Mouse (Mus musculus): ENCODE measurements around the gene Mzf1. TPM values are rescaled to one million over a fixed set of nuclear protein-coding genes. Genes with fewer than 3 reads are reported as not detected.

Mzf1 gene
- polyA plus RNA-seq, 1 experiment = 0.90 TPM

GRCm38 (mm10) chr7:13032541-13032940 lies 22.0 kb downstream of the Mzf1 start:
- Histone ChIP-seq H3K4me1 (ENCODE audit: control insufficient read depth, insufficient read depth, low read length) (no peaks in the 10 kb centered on the region), H3K9ac (ENCODE audit: low read depth, poor library complexity, severe bottlenecking) (no peak overlapping the region), H3K4me3 (ENCODE audit: low read depth, low read length) (no peak overlapping the region), H3K27ac (ENCODE audit: insufficient read depth, low read length) (no peak overlapping the region), H3K9me3 (replicated peaks; ENCODE audit: control insufficient read depth, insufficient read depth, low read length, poor library complexity, severe bottlenecking) (no peaks in the 10 kb centered on the region), H3K36me3 (ENCODE audit: control insufficient read depth, insufficient read depth, low read length, poor library complexity, severe bottlenecking) (peaks cover 61% of the 10 kb centered on the region), H3K27me3 (ENCODE audit: control insufficient read depth, insufficient read depth, low read length, poor library complexity, severe bottlenecking) (no peaks in the 10 kb centered on the region)
- TF ChIP-seq POLR2A (IDR thresholded peaks at IDR 0.05; ENCODE audit: insufficient read depth, low read length) = no peak
- no peak for TF ChIP-seq EP300 (IDR thresholded peaks at IDR 0.05; ENCODE audit: insufficient read depth, low read depth, low read length)
- no peak for TF ChIP-seq CTCF (IDR thresholded peaks at IDR 0.05; ENCODE audit: low read depth, low read length)

GRCm38 (mm10) chr7:13031983-13032382 lies 22.6 kb downstream of the Mzf1 start:
- H3K9me3 ChIP-seq (replicated peaks; ENCODE audit: control insufficient read depth, insufficient read depth, low read length, poor library complexity, severe bottlenecking) = no peaks in the 10 kb centered on the region
- no peak overlapping the region for H3K4me3 ChIP-seq (ENCODE audit: low read depth, low read length)
- H3K36me3 ChIP-seq (ENCODE audit: control insufficient read depth, insufficient read depth, low read length, poor library complexity, severe bottlenecking) = peaks cover 66% of the 10 kb centered on the region
- H3K27ac ChIP-seq (ENCODE audit: insufficient read depth, low read length) = no peak overlapping the region
- no peaks in the 10 kb centered on the region for H3K4me1 ChIP-seq (ENCODE audit: control insufficient read depth, insufficient read depth, low read length)
- H3K9ac ChIP-seq (ENCODE audit: low read depth, poor library complexity, severe bottlenecking) = no peak overlapping the region
- TF ChIP-seq POLR2A (IDR thresholded peaks at IDR 0.05; ENCODE audit: insufficient read depth, low read length) (no peak), EP300 (IDR thresholded peaks at IDR 0.05; ENCODE audit: insufficient read depth, low read depth, low read length) (no peak), CTCF (IDR thresholded peaks at IDR 0.05; ENCODE audit: low read depth, low read length) (no peak)
- H3K27me3 ChIP-seq (ENCODE audit: control insufficient read depth, insufficient read depth, low read length, poor library complexity, severe bottlenecking) = no peaks in the 10 kb centered on the region

- H3K36me3 ChIP-seq (ENCODE audit: control insufficient read depth, insufficient read depth, low read length, poor library complexity, severe bottlenecking) = peaks cover 75% of the 10 kb centered on the region
- no peak overlapping the region for H3K9ac ChIP-seq (ENCODE audit: low read depth, poor library complexity, severe bottlenecking)
- H3K27ac ChIP-seq (ENCODE audit: insufficient read depth, low read length) = no peak overlapping the region
- no peaks in the 10 kb centered on the region for H3K27me3 ChIP-seq (ENCODE audit: control insufficient read depth, insufficient read depth, low read length, poor library complexity, severe bottlenecking)
- H3K4me3 ChIP-seq (ENCODE audit: low read depth, low read length) = no peak overlapping the region
- TF ChIP-seq POLR2A (IDR thresholded peaks at IDR 0.05; ENCODE audit: insufficient read depth, low read length) (no peak), EP300 (IDR thresholded peaks at IDR 0.05; ENCODE audit: insufficient read depth, low read depth, low read length) (no peak), CTCF (IDR thresholded peaks at IDR 0.05; ENCODE audit: low read depth, low read length) (peak; percentile 22)
- H3K9me3 ChIP-seq (replicated peaks; ENCODE audit: control insufficient read depth, insufficient read depth, low read length, poor library complexity, severe bottlenecking) = no peaks in the 10 kb centered on the region
- no peaks in the 10 kb centered on the region for H3K4me1 ChIP-seq (ENCODE audit: control insufficient read depth, insufficient read depth, low read length)
Measured at GRCm38 (mm10) chr7:13031069-13031468, 23.5 kb downstream of the Mzf1 start.

- no peak overlapping the region for H3K9ac ChIP-seq (ENCODE audit: low read depth, poor library complexity, severe bottlenecking)
- no peaks in the 10 kb centered on the region for H3K27me3 ChIP-seq (ENCODE audit: control insufficient read depth, insufficient read depth, low read length, poor library complexity, severe bottlenecking)
- H3K4me3 ChIP-seq (ENCODE audit: low read depth, low read length) = no peak overlapping the region
- H3K4me1 ChIP-seq (ENCODE audit: control insufficient read depth, insufficient read depth, low read length) = no peaks in the 10 kb centered on the region
- H3K36me3 ChIP-seq (ENCODE audit: control insufficient read depth, insufficient read depth, low read length, poor library complexity, severe bottlenecking) = peaks cover 77% of the 10 kb centered on the region
- H3K9me3 ChIP-seq (replicated peaks; ENCODE audit: control insufficient read depth, insufficient read depth, low read length, poor library complexity, severe bottlenecking) = no peaks in the 10 kb centered on the region
- TF ChIP-seq EP300 (IDR thresholded peaks at IDR 0.05; ENCODE audit: insufficient read depth, low read depth, low read length) (no peak), POLR2A (IDR thresholded peaks at IDR 0.05; ENCODE audit: insufficient read depth, low read length) (no peak), CTCF (IDR thresholded peaks at IDR 0.05; ENCODE audit: low read depth, low read length) (no peak)
- H3K27ac ChIP-seq (ENCODE audit: insufficient read depth, low read length) = peak overlapping the region; percentile 44
Measured at GRCm38 (mm10) chr7:13028986-13029385, 25.6 kb downstream of the Mzf1 start.

- H3K36me3 ChIP-seq (ENCODE audit: control insufficient read depth, insufficient read depth, low read length, poor library complexity, severe bottlenecking) = peaks cover 56% of the 10 kb centered on the region
Measured at GRCm38 (mm10) chr7:13025511-13026112, 29.0 kb downstream of the Mzf1 start.

GRCm38 (mm10) chr7:13024805-13025204 lies 29.8 kb downstream of the Mzf1 start:
- Histone ChIP-seq H3K9me3 (replicated peaks; ENCODE audit: control insufficient read depth, insufficient read depth, low read length, poor library complexity, severe bottlenecking) (no peaks in the 10 kb centered on the region), H3K27ac (ENCODE audit: insufficient read depth, low read length) (peak overlapping the region; percentile 59; the same call in 1 of the 2 replicates), H3K36me3 (ENCODE audit: control insufficient read depth, insufficient read depth, low read length, poor library complexity, severe bottlenecking) (peaks cover 48% of the 10 kb centered on the region), H3K9ac (ENCODE audit: low read depth, poor library complexity, severe bottlenecking) (peak overlapping the region; percentile 97), H3K4me3 (ENCODE audit: low read depth, low read length) (peak overlapping the region; percentile 98), H3K4me1 (ENCODE audit: control insufficient read depth, insufficient read depth, low read length) (no peaks in the 10 kb centered on the region), H3K27me3 (ENCODE audit: control insufficient read depth, insufficient read depth, low read length, poor library complexity, severe bottlenecking) (no peaks in the 10 kb centered on the region)
- TF ChIP-seq EP300 (IDR thresholded peaks at IDR 0.05; ENCODE audit: insufficient read depth, low read depth, low read length) = no peak
- no peak for TF ChIP-seq POLR2A (IDR thresholded peaks at IDR 0.05; ENCODE audit: insufficient read depth, low read length)
- no peak for TF ChIP-seq CTCF (IDR thresholded peaks at IDR 0.05; ENCODE audit: low read depth, low read length)

More at GRCm38 (mm10) chr7:13025511-13026112, 29.0 kb downstream of the Mzf1 start:
- H3K9ac ChIP-seq (ENCODE audit: low read depth, poor library complexity, severe bottlenecking) = peak overlapping the region; percentile 97
- H3K4me3 ChIP-seq (ENCODE audit: low read depth, low read length) = peak overlapping the region; percentile 98
- no peak for TF ChIP-seq CTCF (IDR thresholded peaks at IDR 0.05; ENCODE audit: low read depth, low read length)
- no peak for TF ChIP-seq POLR2A (IDR thresholded peaks at IDR 0.05; ENCODE audit: insufficient read depth, low read length)
- TF ChIP-seq EP300 (IDR thresholded peaks at IDR 0.05; ENCODE audit: insufficient read depth, low read depth, low read length) = no peak
- peak overlapping the region; percentile 59 for H3K27ac ChIP-seq (ENCODE audit: insufficient read depth, low read length)
- H3K4me1 ChIP-seq (ENCODE audit: control insufficient read depth, insufficient read depth, low read length) = no peaks in the 10 kb centered on the region
- H3K9me3 ChIP-seq (replicated peaks; ENCODE audit: control insufficient read depth, insufficient read depth, low read length, poor library complexity, severe bottlenecking) = no peaks in the 10 kb centered on the region
- no peaks in the 10 kb centered on the region for H3K27me3 ChIP-seq (ENCODE audit: control insufficient read depth, insufficient read depth, low read length, poor library complexity, severe bottlenecking)

Data from ES-Bruce4 (cell line).